Mouse (Mus musculus) erythroblast, embryonic 14.5 days (primary cell): ENCODE measurements around the gene Nectin2. TPM values are rescaled to one million over a fixed set of nuclear protein-coding genes. Genes with fewer than 3 reads are reported as not detected.

Experiments
- H3K27me3 ChIP-seq: 2 replicates; pipeline ENCODE4 v1.6.1; 2012; ENCODE audit warnings: inconsistent platforms; ENCODE audit not compliant: control insufficient read depth
- H3K36me3 ChIP-seq: 2 replicates; pipeline ENCODE4 v1.6.1; 2012; ENCODE audit warnings: mild to moderate bottlenecking, inconsistent platforms; ENCODE audit not compliant: control insufficient read depth
- H3K4me1 ChIP-seq: 2 replicates; pipeline ENCODE4 v1.6.1; 2012; ENCODE audit warnings: inconsistent platforms; ENCODE audit not compliant: control insufficient read depth
- H3K4me3 ChIP-seq: replicated peaks from 2 replicates; pipeline ENCODE3; 2012; ENCODE audit warnings: moderate library complexity, mild to moderate bottlenecking, inconsistent platforms
- H3K9me3 ChIP-seq: 2 replicates; pipeline ENCODE4 v1.6.1; 2012; ENCODE audit warnings: low read length, inconsistent platforms, mixed read lengths; ENCODE audit not compliant: control insufficient read depth
- GATA1 ChIP-seq: IDR thresholded peaks from 2 replicates; pipeline ENCODE4 v1.6.1; 2012; ENCODE audit warnings: low read length, inconsistent platforms, mixed read lengths
- TAL1 ChIP-seq: IDR thresholded peaks from 3 replicates; pipeline ENCODE4 v1.6.1; 2012; ENCODE audit warnings: low read length, inconsistent platforms, mixed read lengths
- polyA plus RNA-seq: library from polyadenylated mRNA; stranded (reverse); fragments of >175 nt; gene quantifications from 2 replicates; pipeline ENCODE4 v1.2.3, GENCODE M21; 2012

Gene Nectin2
- polyA plus RNA-seq, 1 experiment: 0.15 TPM

DNA sequence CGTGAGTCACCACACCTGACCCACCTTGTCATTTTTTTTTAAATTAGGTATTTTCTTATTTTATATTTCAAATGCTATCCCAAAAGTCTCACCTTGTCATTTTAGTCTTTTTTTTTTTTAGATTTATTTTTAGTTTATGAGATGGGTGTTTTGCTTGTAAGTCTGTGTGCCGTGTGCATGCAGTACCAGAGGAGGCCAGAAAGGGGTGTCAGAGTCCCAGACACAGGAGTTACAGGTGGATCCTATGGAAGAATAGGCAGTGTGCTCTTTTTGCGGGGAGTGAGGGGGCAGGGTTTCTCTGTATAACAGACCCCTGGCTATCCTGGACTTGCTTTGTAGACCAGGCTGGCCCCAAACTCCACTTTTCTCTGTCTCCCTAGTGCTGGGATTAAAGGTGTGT is 11.5 kb downstream of the Nectin2 start:
- Histone ChIP-seq H3K36me3 (peaks cover 4% of the 10 kb centered on the region; the same call in 1 of the 2 replicates), H3K4me1 (peaks cover 61% of the 10 kb centered on the region), H3K4me3 (no peak overlapping the region), H3K27me3 (no peaks in the 10 kb centered on the region), H3K9me3 (no peaks in the 10 kb centered on the region)
- TF ChIP-seq GATA1: no peak
- TF ChIP-seq TAL1: no peak

DNA sequence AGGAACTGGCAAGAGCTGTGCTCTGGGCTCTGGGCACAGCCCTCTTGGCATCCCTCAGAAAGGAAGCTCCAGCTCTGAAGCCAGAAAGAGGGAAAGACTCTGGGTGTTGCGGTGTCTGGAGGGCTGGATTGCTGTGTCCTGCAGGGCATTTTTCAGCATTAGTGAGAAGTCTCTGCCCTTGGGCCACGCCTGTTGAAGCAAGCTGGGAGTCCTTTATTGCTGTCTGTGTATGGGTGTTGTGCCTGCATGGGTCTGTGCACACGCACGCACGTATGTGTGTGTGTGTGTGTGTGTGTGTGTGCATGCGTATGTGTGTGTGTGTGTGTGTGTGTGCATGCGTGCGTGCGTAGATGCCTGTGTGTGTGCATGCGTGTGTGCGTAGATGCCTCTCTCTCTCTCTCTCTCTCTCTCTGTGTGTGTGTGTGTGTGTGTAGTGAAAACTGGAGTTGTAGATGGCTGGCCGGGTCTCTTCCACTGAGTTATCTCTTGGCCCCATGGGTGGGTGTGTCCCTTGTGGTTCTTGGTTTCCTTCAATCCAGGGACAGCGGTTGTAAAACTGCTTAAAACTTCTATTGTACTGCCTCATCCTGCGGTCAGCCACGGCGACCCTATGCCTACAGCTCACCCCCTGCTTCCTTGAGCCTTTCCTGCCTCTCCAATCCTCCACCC is 13.8 kb downstream of the Nectin2 start:
- no peak for TF ChIP-seq GATA1
- peak; percentile 12; the same call in 1 of the 3 replicates for TF ChIP-seq TAL1
- peaks cover 8% of the 10 kb centered on the region; the same call in 1 of the 2 replicates for H3K36me3 ChIP-seq
- no peaks in the 10 kb centered on the region for H3K9me3 ChIP-seq
- H3K4me1 ChIP-seq: peaks cover 56% of the 10 kb centered on the region
- H3K27me3 ChIP-seq: no peaks in the 10 kb centered on the region
- peak overlapping the region; percentile 36 for H3K4me3 ChIP-seq

DNA sequence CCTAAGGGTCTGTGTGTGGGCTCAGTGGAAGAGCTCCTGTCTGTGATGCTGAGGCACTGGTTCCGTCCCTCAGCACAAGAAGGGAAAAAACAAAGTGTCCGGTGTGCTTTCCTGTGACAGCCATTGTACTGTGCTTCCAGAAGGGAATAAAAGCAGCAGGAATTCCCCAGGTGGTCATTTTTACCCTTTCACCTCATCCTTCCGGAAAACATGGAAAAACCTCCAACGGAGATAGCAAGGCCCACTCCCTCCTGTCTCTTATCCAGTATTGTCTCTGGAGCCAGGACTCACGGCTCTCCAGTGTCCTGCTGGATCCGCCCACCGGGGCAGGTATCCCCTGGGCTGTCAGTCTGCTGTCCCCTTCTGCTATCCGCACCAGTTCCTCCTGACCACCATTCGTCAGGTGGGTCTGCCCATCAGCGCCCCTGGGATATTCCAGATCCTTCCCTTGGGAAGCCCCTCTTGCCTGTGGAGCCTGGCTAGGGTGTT is 16.1 kb downstream of the Nectin2 start:
- Histone ChIP-seq H3K4me3 (no peak overlapping the region), H3K4me1 (peaks cover 45% of the 10 kb centered on the region), H3K9me3 (no peaks in the 10 kb centered on the region), H3K27me3 (no peaks in the 10 kb centered on the region), H3K36me3 (peaks cover 16% of the 10 kb centered on the region; the same call in 1 of the 2 replicates)
- TF ChIP-seq GATA1 (no peak), TAL1 (no peak)

DNA sequence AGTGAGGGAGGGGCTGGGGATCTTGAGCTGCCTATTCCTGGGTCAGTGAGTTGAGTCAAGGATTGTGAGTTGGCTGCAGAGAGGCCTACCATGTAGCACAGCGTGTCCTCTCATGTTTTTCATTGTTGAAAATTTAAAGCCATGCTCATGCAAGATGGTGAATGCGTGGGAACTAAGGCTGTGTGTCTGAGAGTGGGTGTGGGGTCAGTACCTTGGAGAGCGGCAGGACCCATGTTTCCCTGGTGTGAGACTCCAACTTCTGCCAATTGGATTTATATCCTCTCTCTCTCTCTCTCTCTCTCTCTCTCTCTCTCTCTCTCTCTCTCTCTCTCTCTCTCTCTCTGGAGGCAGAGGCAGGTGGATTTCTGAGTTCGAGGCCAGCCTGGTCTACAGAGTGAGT is 23.7 kb downstream of the Nectin2 start:
- TF ChIP-seq GATA1: no peak
- no peak for TF ChIP-seq TAL1
- Histone ChIP-seq H3K4me3 (no peak overlapping the region), H3K36me3 (peaks cover 16% of the 10 kb centered on the region; the same call in 1 of the 2 replicates), H3K4me1 (peaks cover 10% of the 10 kb centered on the region), H3K27me3 (no peaks in the 10 kb centered on the region), H3K9me3 (no peaks in the 10 kb centered on the region)

DNA sequence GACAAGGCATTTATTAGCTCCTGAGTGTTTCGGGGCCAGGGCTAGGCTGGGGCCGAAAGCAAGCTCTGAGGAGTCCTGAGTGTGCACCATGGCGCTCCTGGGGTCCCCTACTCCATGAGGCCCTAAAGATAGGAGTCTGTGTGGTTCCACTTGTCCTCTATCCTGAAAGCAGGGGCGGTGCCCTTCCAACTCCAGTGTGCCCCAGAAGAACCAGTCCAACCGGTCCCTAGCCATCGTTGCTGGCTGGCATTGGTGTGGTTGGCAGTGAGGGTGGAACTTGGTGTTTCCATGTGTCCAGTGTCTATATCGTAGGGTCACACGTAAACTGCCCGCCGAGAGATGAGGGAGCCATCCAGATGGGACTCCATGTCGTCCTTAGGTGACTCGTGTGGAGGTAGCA is 26.1 kb downstream of the Nectin2 start:
- TF ChIP-seq TAL1: no peak
- no peak for TF ChIP-seq GATA1
- Histone ChIP-seq H3K27me3 (no peaks in the 10 kb centered on the region), H3K4me1 (peaks cover 11% of the 10 kb centered on the region), H3K36me3 (peaks cover 9% of the 10 kb centered on the region; the same call in 1 of the 2 replicates), H3K9me3 (no peaks in the 10 kb centered on the region; the same call in 1 of the 2 replicates), H3K4me3 (no peak overlapping the region)

DNA sequence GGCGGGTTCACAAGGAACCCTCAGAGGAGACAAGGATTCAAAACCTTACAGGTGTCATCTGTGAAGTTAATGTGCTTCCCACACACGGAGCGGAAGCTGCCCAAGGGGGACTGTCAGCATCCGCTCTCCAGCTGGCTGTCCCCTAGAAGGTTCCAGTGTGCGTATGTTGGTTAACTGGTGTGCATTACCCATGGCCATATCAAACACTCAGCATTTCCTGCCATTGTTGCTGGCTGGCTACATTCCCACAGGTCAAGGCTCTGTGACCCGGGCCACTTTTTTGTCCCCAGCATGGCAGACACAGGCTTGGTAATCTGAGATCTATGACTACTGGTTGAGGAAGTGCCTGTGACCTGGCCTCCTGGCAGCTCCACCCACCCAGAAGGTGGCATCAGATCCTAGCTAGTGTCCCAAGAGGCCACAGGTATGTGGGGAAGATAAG is 27.5 kb downstream of the Nectin2 start:
- Histone ChIP-seq H3K27me3 (no peaks in the 10 kb centered on the region), H3K4me3 (no peak overlapping the region), H3K4me1 (peaks cover 17% of the 10 kb centered on the region), H3K9me3 (no peaks in the 10 kb centered on the region; the same call in 1 of the 2 replicates), H3K36me3 (peaks cover 5% of the 10 kb centered on the region; the same call in 1 of the 2 replicates)
- no peak for TF ChIP-seq TAL1
- TF ChIP-seq GATA1: no peak

DNA sequence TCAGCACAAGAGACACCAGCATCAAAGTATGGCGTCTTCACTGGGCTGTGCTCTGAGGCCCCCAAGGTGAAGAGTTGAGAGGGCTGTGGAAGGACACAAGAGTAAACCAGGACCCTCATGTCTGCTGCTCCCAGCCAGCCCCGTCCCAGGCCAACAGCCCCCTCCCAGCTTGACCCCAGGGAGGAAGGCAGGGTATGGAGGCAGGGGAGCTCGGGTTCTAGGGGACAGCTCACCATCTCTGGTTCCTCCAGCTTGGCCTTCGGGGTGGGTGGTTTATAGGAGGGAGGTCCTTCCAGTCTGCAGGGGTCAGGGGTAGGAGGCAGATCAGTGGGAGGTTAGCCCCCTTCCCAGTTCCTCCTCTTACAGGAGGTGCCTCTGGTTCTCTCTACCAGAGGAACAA is 31.1 kb downstream of the Nectin2 start:
- Histone ChIP-seq H3K27me3 (no peaks in the 10 kb centered on the region), H3K4me3 (no peak overlapping the region)

DNA sequence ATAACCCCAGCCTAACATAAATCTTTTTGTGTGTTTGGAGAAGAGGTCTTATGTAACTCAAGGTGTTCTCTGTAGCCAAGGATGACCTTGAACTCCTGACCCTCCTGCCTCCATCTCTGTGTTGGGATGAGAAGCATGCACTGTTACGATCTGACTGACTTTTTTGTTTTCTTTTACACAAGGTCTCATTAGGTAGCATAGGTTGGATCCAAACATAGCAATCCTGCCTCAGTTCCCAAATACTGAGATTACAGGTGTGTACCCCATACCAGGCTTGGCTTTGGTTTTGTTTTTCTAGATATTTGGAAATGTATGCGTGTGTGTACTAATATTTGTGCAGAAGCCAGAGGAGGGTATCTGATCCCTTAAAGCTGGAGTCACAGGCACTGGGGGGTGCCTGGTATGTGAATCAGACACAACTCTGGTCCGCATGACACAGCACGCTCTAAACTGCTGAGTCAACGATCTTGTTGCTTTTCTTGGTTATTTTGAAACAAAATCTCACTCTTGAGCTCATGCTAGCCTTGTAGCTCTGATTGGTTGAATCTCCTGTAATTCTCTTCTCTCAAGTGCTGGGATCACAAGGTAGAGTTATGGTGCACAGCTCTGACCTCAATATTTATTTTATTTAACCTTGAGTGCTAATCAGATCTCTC is 31.9 kb downstream of the Nectin2 start:
- no peak overlapping the region for H3K4me3 ChIP-seq
- H3K36me3 ChIP-seq: peaks cover 7% of the 10 kb centered on the region
- H3K9me3 ChIP-seq: no peaks in the 10 kb centered on the region; the same call in 1 of the 2 replicates
- TF ChIP-seq TAL1 (no peak), GATA1 (no peak)
- H3K27me3 ChIP-seq: no peaks in the 10 kb centered on the region
- H3K4me1 ChIP-seq: peaks cover 51% of the 10 kb centered on the region

More for the DNA sequence above, 31.1 kb downstream of the Nectin2 start:
- Histone ChIP-seq H3K4me1 (peaks cover 43% of the 10 kb centered on the region), H3K9me3 (no peaks in the 10 kb centered on the region; the same call in 1 of the 2 replicates), H3K36me3 (peaks cover under 1% of the 10 kb centered on the region; the same call in 1 of the 2 replicates)
- TF ChIP-seq GATA1: no peak
- no peak for TF ChIP-seq TAL1

DNA sequence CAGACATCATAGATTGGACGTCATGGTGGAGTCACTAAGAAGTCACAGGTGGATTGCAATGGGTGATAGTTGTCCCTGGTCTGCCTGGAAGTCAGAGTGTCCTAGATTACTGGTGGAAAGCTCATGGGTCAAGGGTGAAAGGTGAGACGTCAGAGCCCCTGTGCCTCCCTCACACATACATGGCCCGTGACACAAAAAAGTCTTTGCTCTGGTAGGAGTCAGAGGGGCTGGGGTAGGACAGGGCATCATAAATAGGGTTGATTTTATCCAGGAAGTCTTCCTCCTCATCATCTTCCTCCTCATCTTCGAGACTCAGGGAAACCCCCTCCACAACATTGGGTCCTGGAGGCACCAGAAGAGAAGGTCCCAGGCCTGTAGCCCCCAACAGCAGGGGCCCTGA is 32.9 kb downstream of the Nectin2 start:
- no peak overlapping the region for H3K4me3 ChIP-seq
- H3K36me3 ChIP-seq: peaks cover 18% of the 10 kb centered on the region
- H3K4me1 ChIP-seq: peaks cover 50% of the 10 kb centered on the region
- no peak for TF ChIP-seq GATA1
- no peaks in the 10 kb centered on the region for H3K27me3 ChIP-seq
- no peaks in the 10 kb centered on the region; the same call in 1 of the 2 replicates for H3K9me3 ChIP-seq
